Mouse (Mus musculus): ENCODE measurements around the gene Fbxo34.

DNA sequence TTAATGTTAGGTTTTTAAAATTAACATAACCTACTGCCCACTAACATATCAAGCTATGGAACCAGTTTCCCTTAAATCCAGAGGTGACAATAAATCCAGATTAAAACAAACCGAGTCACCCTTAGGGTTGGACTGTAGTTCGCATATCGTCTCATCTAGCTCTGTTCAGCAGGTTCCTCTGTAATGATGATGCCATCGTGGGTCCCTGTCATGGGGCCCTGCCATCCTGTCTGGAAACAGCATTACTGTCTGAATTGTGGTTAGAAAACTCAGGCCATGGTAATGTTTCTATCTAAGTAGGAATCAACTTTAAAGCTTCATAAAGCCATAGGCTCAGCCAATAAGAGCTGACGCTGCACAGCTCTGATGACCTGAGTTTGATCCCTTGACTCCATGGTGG, 48.4 kb downstream of the Fbxo34 start:
- TF ChIP-seq TAL1 (IDR thresholded peaks at IDR 0.05; ENCODE audit: low read length) = no peak
- no peak for TF ChIP-seq GATA1 (IDR thresholded peaks at IDR 0.05; ENCODE audit: low read length)

Data from erythroblast, embryonic 14.5 days (primary cell).